Mouse (Mus musculus) midbrain, embryonic 14.5 days (tissue): ENCODE measurements at regions not wholly inside any gene's neighbourhood (a gene's known extent, or its start where the extent isn't known, plus 50 kb on each side); places are given as distances from the start of the nearest gene placed in this dataset.

Experiments used
- ATAC-seq: fragments of 200-750 bp; cut with Nextera tagmentation; 2 replicates; pipeline ENCODE4 v1.8.0; 2017; ENCODE audit warnings: moderate number of reproducible peaks, moderate library complexity; ENCODE audit not compliant: low FRiP score, low TSS enrichment
- DNase-seq: peaks from one replicate; pipeline ENCODE4 v3.0.0-alpha.2; 2015
- H3K27ac ChIP-seq: fragments of 300-500 bp; sonication (generic); replicated peaks from 2 replicates; pipeline ENCODE4 v1.5.1; 2014; ENCODE audit warnings: mild to moderate bottlenecking, low read depth, low read length, moderate library complexity
- H3K27me3 ChIP-seq: fragments of 300-500 bp; sonication (generic); 2 replicates; pipeline ENCODE4 v1.6.1; 2014; ENCODE audit warnings: low read length, control low read depth, mixed read lengths; ENCODE audit not compliant: control insufficient read depth, insufficient read depth
- H3K36me3 ChIP-seq: fragments of 300-500 bp; sonication (generic); 2 replicates; pipeline ENCODE4 v1.6.1; 2014; ENCODE audit warnings: low read length, control low read depth; ENCODE audit not compliant: control insufficient read depth, insufficient read depth
- H3K4me1 ChIP-seq: fragments of 300-500 bp; sonication (generic); 2 replicates; pipeline ENCODE4 v1.6.1; 2014; ENCODE audit warnings: mild to moderate bottlenecking, antibody characterized with exemption, low read length, control low read depth; ENCODE audit not compliant: control insufficient read depth, insufficient read depth
- H3K4me2 ChIP-seq: fragments of 300-500 bp; sonication (generic); 2 replicates; pipeline ENCODE4 v1.6.1; 2014; ENCODE audit warnings: mild to moderate bottlenecking, low read length, moderate library complexity
- H3K4me3 ChIP-seq: fragments of 300-500 bp; sonication (generic); replicated peaks from 2 replicates; pipeline ENCODE4 v1.5.1; 2014; ENCODE audit warnings: low read depth, low read length
- H3K9ac ChIP-seq: fragments of 300-500 bp; sonication (generic); replicated peaks from 2 replicates; pipeline ENCODE4 v1.6.1; 2014; ENCODE audit warnings: mild to moderate bottlenecking, low read length, moderate library complexity
- H3K9me3 ChIP-seq: fragments of 300-500 bp; sonication (generic); 2 replicates; pipeline ENCODE4 v1.6.1; 2016; ENCODE audit warnings: low read length, control low read depth, mixed read lengths; ENCODE audit not compliant: control insufficient read depth
- WGBS: fragments of 180-500 bp; shearing (Covaris S2); extraction: QIAGEN DNeasy Blood & Tissue Kit; methylation state at CpG from one replicate; pipeline ENCODE4 v1.1.7; 2014; 5-methylcytosine and 5-hydroxymethylcytosine counted together

GRCm38 (mm10) chr10:105034711-105035386 lies 539.4 kb downstream of the Tmtc2 start:
- Histone ChIP-seq H3K9ac (no peak overlapping the region), H3K9me3 (no peaks in the 10 kb centered on the region), H3K27me3 (no peaks in the 10 kb centered on the region), H3K4me3 (no peak overlapping the region), H3K4me2 (no peak overlapping the region), H3K27ac (no peak overlapping the region), H3K4me1 (no peaks in the 10 kb centered on the region), H3K36me3 (no peaks in the 10 kb centered on the region)
- no peak for ATAC-seq
- 70% methylated on average over 1 of the region's 1 CpGs for WGBS
- peak; percentile 51 for DNase-seq

GRCm38 (mm10) chr10:105020471-105021120 lies 553.7 kb downstream of the Tmtc2 start:
- no peak overlapping the region; the same call in 1 of the 2 replicates for H3K27ac ChIP-seq
- WGBS, result 31% methylated on average over 14 of the region's 14 CpGs

DNA sequence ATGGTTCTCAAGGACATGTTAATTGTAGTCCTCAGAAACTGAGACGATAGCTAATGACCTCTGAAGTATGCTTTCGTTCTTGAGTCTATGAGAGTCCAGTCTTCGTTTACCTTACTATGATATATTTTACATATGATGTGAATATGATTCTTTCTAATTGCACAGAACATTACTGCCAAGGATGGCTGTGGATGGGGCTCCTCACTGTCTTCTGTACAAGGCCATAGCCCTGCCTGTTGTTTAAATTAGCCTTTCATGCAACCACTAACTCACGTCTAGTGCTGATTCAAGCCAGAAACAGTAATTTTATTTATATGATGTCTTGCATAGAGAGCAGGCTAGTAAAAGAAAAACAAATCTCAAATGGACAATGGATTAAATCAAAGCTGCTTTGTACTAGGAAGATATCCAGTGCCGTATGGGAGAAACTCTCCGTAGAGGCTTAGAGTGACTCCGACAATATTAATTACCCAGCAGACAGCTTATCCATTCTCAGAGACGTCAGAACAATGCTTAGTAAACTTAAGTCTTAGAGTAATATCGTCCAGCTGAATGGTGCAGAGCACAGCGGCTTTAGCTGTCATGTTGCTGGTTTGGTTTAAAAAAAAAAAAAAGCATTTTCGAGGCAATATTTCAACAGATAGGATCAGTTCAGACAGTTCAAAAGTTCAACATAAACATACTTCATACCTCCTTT lies 554.3 kb downstream of the Tmtc2 start:
- DNase-seq, result peak; percentile 24
- Histone ChIP-seq H3K27ac (no peak overlapping the region), H3K4me1 (peaks cover 10% of the 10 kb centered on the region; the same call in 1 of the 2 replicates), H3K4me2 (peak overlapping the region; percentile 36), H3K36me3 (no peaks in the 10 kb centered on the region), H3K9me3 (no peaks in the 10 kb centered on the region), H3K4me3 (no peak overlapping the region), H3K27me3 (no peaks in the 10 kb centered on the region), H3K9ac (no peak overlapping the region)
- 37% methylated on average over 11 of the region's 11 CpGs for WGBS
- ATAC-seq, result no peak

More at GRCm38 (mm10) chr10:105020471-105021120, 553.7 kb downstream of the Tmtc2 start:
- Histone ChIP-seq H3K9me3 (no peaks in the 10 kb centered on the region), H3K4me3 (peak overlapping the region; percentile 7; the same call in 1 of the 2 replicates), H3K4me2 (peak overlapping the region; percentile 36), H3K9ac (no peak overlapping the region), H3K27me3 (no peaks in the 10 kb centered on the region), H3K4me1 (peaks cover 10% of the 10 kb centered on the region; the same call in 1 of the 2 replicates), H3K36me3 (no peaks in the 10 kb centered on the region)
- ATAC-seq, result peak; percentile 37; the same call in 1 of the 2 replicates
- DNase-seq, result peak; percentile 43
